Mouse (Mus musculus) urinary bladder, postnatal 10 days (tissue): ENCODE data around the gene Zmynd12.
A peak's percentile ranks its signal among the peaks of the same experiment; 100 is the strongest.

Source experiments
- DNase-seq: peaks from one replicate; pipeline ENCODE4 v3.0.0; 2022; ENCODE audit warnings: low spot score

Zmynd12 gene

GRCm38 (mm10) chr4:119447786-119448185 lies 25.2 kb downstream of the Zmynd12 start:
- DNase-seq, result no peak

- DNase-seq, result no peak
These were observed 27.8 kb downstream of the Zmynd12 start for GRCm38 (mm10) chr4:119450436-119450835.

DNA sequence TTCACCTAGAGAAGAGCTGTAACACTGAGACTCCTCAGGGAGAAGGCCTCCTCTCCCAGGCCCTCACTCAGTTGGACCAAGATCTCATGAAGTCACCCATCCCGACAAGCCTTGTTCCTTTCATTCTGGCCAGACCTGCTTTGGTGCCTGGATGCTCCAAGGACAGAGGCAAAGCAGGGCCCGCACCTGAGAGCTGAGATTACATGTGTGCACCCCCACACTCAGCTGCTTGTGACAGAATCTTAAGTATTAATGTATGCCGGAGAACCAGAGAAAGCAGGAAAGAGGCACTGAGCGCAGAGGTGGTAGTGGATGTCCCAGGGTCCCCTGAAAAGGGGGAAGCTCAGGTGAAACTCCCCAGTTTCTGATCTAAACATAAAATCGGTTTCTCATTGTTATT lies 30.5 kb downstream of the Zmynd12 start:
- no peak for DNase-seq

DNA sequence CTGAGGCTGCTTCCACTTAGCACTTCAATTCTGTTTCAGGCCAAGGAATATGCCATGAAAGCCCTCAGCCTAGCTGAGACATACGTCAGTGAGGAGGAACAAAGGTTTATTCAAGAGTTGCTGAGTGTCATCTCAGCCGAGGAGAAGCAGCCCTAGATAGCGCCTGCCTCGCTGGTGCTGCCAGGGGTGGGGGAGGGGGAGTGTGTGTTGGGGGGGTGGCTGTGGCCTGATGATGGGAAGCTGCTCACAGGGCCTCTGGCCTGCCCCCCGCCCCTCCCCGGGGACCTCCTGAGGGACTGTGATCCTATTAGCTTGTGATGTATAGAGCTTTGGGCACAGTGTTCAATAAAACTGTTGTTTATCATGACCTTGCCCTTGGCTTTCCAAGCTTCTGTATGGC lies 30.9 kb downstream of the Zmynd12 start:
- no peak for DNase-seq

GRCm38 (mm10) chr4:119460296-119460695 lies 37.7 kb downstream of the Zmynd12 start:
- no peak for DNase-seq

GRCm38 (mm10) chr4:119460728-119461141 lies 38.1 kb downstream of the Zmynd12 start:
- DNase-seq, result no peak

DNA sequence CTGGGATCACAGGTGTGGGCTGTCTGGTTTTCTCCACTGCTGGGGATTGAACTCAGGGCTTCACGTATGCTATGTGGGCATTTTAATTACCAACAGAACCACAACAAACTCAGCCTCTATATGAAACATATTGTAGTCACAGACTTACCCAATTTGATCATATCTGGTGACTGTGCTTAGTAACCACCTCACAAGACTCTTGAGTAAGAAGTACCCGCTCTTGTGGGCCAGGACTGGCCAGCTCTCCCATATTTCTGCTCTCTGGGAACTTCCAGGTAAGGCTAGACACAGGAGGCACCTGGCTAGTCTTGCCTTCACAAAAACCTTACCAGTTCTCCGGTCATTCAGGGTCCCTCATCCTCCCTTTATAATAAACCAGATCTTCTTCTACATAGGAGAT lies 39.8 kb downstream of the Zmynd12 start:
- DNase-seq, result no peak

GRCm38 (mm10) chr4:119462858-119463755 lies 40.5 kb downstream of the Zmynd12 start:
- no peak for DNase-seq

DNA sequence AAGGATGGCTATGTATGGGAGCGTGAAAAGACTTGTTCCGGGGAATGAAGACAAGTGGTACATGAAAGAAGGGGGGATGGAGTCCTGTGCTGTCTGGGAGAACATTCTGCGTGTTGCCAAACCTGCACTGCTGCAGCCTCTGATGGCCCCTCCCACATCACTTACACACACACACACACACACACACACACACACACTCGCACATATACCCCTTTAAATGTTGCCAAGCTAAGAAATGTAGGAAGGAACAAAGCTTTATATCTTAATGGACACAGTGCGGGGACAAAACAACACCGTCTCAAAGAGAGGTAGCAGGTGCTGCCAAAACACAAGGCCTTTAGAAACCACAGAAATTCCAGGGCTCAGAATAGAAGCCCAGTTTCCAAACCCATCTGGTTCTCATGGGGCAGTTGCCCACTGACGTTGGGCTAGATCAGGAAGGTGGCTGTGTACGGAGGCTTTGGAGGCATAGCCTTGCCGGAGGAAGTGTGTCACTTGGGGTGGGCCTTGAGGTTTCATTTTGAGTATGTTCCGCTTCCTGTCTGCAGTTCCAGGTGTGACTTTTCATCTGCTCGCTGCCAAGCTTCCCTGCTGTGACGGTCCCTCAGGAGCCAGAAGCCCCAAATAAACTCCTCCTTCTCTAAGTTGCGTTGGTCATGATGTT lies 41.3 kb downstream of the Zmynd12 start:
- no peak for DNase-seq

DNA sequence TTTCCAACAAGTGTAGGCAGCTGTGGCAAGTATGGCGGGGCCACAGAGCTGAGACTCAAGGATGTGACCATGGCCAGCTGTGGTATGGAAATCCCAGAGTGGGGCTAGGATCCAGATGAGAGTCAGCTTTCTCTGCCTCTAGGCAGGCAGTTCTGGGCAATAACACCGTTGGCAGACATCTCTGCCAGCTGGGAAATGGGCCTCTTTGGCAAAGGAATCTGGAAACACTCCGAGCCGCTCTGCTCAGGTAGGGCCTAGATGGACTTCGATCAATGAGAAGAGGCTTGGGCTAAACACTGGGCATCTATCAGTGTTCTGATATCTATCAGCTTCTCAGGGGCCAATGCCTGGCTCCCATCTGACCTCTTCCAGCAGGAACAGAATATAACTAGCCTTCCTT lies 43.2 kb downstream of the Zmynd12 start:
- no peak for DNase-seq

DNA sequence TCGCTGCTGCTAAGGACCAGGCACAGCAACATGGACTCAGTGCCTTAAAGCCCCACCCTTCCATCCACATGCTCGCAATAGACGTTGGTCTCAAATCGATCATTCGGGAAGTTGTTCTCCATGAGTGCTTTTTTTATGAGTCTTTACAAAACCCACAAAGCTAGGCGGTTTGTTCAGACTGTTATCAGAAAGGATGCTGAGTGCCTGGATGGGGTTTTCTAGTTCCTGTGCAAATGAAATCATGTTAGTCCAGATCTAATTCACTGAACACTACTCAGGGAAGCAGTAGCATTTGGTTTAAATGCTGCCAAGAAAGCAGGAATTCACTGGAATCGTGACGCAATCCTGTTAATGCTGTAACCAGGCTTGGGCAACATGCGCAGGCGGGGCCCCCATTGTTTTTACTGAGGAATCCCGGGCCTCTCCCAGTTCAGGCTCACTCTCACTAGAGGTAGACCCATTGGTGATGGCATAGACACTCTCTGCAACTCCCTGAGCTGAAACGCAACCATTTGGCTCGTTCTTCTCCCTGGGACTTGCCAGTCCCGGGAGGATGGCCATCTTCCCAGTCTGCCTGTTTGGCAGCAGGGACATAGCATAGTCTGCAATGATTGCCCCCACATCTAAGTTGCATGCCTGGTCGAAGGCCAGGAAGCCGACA lies 45.2 kb downstream of the Zmynd12 start:
- no peak for DNase-seq

DNA sequence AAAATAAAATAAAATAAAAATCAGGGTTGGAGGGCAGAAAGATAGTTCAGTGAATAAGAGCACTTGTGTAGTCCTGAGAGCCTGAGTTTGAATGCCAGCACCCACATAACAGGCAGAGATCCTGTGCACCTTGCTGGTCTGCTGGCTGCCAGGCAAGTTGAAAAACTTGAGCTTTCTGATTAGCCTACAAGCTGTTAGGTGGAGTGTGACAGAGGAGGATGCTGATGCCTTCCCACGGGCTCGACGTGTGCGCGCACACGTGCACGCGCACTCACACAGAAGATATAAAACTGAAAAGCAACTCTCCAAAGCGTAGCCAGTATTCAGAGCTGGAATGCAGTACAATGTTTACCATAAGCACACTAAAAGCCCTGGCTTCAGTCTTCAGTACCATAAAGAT lies 49.9 kb downstream of the Zmynd12 start:
- DNase-seq, result no peak

DNA sequence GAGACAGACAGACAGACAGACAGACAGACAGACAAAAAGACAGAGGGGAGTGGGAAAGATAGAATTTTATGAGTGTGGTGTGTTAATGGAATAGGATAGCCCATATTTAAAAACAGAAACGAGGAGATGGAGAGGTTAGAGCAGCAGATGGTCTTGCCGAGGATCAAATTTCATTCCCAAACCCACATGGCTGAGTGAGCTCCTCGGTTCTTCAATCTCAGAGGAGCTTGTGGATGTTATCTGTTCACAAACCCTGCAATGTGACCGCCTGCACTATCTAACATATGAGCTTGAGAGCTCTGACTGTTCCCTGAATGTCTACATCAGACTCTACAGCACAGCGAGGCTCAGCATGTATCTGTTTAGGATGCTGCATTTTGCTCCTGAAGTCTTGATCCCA lies 50.5 kb downstream of the Zmynd12 start:
- no peak for DNase-seq

DNA sequence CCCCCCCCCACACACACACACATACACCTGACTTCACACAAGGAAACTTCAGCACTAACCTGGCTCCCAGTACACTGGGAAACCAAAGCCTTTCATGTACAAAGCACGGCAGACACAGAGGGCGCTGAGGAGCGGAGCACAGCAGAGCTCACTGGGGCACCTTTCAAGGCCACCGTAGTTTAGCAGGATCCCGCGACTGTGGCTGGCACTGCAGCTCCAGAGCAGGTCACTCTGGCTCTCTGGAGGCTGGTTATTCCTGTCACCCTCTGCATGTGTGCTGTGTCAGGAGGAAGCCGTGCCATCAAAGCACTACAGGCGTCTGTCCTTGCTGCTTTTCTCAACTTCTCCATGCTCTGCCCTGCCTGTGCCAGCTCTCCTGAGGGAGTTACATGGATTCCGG lies 60.4 kb downstream of the Zmynd12 start:
- DNase-seq, result no peak

- DNase-seq, result no peak
These were observed 62.3 kb downstream of the Zmynd12 start for GRCm38 (mm10) chr4:119484882-119485281.

- no peak for DNase-seq
These were observed 67.1 kb downstream of the Zmynd12 start for GRCm38 (mm10) chr4:119489666-119490065.

- no peak for DNase-seq
These were observed 68.2 kb downstream of the Zmynd12 start for GRCm38 (mm10) chr4:119490806-119491205.

- DNase-seq, result peak; percentile 17
These were observed 69.8 kb downstream of the Zmynd12 start, which contains the start of gene Rimkla for GRCm38 (mm10) chr4:119492291-119492932. TSS of gene Rimkla (minus strand) at chr4:119492628.

DNA sequence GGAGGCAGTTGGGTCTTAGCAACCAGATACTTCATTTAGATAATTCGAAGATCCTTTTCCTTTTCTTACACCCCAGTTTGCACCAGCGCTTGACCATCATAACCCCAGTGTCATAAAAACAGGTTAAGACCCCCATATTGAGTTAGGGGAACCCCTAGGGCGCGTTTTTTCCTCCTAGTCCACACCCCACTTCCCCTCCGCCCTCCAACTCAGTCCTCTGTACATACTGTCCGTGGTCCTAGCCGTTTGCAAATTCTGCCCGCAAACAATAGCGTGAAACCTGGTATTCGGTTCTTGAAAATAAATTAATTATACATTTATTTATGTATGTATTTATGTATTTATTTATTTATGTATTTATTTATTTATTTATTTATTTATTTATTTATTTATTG lies 70.3 kb downstream of the Zmynd12 start:
- DNase-seq, result no peak

- DNase-seq, result no peak
These were observed 75.8 kb downstream of the Zmynd12 start for GRCm38 (mm10) chr4:119498319-119498848.

DNA sequence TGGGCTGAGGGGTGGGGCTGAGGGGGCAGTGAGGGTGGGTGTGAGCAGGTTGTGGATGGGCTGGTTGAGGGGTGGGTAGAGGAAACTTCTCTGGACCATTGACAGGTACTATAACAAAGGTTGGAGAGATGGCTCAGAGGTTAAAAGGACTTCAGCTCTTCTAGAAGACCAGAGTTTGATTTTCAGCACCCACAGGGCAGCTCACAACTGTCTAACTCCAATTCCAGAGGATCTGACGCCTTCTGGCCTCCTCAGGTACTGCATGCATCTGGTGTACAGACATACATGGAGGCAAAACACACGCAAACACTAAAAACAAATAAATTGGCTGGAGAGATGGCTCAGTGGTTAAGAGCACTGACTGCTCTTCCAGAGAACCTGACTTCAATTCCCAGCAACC lies 89.0 kb downstream of the Zmynd12 start:
- no peak for DNase-seq

DNA sequence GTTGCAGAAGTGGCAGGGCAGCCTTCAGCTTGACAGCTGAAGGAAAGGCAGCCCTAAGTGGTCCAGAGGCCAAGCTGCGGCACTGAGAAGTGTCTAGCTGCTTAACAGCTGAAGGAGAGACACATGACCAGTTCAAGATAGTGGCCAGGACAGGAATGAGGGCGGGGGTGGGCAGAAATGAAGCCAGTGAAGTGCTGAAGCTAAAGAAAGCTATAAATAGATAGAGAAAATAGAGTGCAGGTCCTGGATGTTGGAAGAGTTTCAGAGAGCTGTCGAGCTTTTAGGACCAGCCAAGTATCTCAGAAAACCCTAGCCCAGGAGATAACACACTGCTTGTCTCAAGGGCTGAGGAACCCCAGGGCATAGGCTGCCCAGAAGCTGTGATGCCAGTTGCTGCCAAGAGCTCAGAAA lies 90.1 kb downstream of the Zmynd12 start:
- DNase-seq, result no peak
